Mouse (Mus musculus) spleen, adult 18-20 months (tissue): ENCODE measurements around the gene Fto.

Experiments used
- DNase-seq, 2 experiments: peaks; one replicate each; pipeline ENCODE4 v3.0.0; 2022; ENCODE audit warnings: mixed read lengths in 2 of 2

Fto gene

DNA sequence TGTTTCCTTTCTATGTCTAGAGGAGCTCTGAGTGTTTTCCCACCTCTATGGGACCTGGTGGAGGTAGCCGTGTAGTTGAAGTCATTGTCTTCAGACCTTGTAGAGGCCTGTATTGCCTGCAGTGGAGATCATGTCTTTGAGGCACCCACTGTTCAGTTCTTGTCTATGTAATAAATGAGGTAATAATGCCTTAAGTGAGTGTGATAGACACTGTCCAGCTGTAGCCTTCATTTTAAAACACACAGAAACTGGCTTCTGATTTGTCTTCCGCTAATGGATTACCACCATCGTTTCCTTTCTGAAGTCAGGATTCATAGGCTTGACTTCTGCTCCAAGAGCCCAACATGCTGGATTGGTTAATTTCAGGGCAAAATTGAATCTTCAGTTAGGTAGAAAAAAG is 154.1 kb downstream of the Fto start:
- DNase-seq: no peak

DNA sequence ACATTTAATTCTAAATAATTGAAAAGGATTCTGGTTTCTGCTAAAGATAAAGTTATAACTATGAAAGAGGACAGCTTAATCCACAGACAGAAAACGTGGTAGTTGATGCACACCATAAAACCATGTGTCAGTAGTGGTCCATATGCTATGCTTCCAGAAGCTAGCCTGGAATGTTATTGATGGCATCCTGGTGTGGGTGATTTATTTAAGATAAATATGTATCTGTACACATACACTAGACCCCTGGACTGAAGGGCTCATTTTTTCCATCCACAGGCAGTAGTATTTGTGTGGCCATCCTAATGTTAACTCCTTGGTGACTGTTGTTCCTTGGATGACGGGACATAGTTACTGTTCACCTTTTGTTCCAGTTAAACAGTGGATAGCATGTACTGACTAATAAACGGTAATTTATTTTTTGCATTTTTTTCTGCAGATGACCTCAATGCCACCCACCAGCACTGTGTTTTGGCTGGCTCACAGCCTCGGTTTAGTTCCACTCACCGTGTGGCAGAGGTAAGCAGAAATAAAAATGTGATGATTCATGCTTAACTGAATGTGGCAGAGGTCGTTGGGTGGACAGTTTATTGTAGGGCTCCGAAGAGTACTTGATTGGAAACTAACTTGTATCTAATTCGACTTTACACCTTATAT is 154.7 kb downstream of the Fto start:
- no peak for DNase-seq

DNA sequence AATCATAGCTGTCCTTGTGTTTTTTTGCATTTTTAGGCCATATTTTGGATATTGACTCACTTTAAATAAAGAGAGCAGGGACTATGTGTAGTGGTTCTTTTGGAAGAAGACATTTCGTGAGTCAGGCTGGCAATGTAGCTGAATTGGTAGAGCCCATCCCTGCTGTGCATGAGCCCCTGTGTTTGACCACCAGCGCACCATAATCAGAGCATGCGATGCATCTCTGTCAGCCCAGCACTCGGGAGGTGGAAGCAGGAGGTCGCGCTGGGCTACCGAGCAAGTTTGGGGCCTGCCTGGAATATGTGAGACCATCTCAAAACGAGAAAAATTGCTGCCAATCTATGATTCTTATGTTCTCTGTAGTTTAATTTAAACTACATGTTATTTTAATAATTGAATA is 156.1 kb downstream of the Fto start:
- no peak for DNase-seq

DNA sequence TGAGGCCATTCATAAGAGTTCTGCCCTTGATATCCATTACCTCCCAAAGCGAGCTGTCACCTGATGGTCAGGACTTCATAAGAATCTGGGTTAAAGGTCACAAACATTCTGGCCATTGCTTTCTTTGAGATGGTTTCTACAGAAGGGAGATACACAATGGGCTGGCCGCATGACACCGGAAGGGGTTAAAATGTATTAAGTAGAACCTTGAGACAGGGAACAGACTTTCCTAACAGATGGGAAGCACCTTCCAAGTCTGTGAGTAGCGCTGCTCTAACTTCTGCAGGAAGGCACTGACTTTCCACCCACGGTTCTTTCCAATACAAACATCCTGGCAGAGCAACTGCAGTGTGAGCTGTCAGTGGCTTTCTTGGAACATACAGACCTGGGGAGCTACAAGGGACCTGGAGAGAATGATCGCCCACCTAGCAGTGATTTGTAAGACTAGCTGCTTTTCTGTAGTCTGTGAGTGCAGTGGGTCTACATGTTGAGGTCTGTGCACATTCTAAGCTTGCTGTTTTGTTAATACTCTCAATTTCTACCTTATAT is 161.5 kb downstream of the Fto start:
- DNase-seq: no peak

DNA sequence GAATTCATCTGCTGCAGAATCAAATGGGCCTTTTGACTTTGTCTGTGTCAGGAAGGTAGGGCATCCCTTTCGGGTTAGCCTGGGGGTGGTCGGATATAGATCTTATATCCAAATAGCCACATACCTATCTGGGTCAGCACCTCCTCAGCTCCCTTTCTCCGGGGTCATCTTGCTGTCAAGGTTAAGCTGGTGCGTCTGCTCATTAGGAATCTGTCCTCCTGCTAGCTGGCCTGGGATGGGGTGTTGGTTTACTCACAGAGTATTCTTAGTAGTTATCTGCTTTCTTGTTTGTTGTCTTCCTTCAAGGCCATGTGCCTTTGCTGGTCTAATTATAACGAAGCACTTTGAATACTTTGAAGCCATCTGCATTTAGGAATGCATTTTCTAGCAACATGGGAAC is 163.7 kb downstream of the Fto start:
- no peak for DNase-seq

DNA sequence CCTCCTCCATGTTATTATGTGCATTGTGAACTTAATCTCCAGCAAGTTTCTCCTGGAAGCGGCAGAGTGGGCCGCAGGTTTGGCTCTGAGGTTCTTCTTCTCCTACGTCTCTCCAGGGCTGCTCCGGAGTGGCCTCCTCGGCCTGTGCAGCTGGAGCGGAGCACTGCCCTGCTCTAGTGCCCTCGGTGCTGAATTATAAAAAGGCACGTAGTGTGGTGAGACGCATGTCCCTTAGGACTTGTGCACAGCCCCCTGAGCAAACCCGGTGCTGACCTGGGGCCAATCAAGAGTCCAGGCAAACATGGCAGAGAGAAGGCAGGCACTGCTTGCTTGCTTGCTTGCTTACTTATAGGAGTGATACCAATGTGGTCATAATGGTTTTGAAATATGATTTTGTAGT is 164.1 kb downstream of the Fto start:
- no peak for DNase-seq

DNA sequence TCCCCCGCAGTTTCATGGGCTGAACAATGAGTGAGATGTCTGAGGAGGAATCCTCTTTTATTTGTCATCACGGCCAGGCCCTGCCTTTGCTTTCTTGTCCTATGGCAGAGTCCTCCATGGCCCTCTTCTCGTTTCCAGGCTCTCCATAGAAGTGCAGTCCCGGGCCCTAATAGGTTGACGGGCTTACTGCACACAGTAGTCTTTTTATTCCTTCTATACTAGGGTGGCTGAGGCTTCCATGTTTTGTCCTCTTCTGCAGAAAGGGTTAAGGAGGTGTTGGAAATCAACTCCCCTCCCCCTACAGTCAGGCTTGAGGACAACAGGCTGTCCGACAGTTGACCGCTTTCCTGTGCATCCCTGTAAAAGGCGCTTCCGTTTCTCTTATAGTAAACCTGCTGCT is 169.2 kb downstream of the Fto start:
- no peak for DNase-seq

DNA sequence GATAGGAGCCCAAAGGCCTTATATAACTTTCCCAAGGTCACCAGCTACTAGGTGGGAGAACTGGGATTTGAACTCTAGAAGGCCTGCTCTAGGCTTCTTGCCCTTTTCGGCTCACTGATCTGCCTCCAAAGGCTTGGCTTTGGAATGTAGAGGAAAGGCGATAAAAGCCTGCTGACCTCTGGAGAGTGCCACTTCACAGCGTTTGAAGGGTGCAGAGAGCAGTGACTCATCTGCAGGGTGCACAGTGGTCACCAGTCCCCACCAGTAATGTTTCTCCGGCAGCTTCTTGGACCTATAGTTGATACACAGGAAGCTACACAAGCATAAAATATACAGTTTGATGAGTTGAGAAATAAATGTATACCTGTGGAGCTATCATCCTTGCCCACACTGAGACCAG is 173.1 kb downstream of the Fto start:
- DNase-seq: no peak

DNA sequence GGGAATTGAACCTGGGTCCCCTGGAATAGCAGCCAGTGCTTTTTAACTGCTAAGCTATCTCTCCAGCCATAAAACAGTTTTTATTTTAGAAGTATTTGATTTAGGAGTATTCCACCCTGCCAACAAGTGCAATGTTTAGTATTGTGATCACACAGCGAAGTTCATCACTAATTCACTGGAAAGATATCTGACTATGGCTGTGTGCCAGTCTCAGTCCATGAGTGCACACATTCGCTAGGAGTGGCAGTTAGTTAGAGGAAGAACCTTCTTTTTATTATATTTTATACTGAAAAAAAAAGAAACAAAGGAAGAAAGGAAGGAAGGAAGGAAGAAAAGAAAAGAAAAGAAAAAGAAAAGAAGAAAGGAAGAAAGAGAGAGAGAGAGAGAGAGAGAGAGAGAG is 174.1 kb downstream of the Fto start:
- no peak for DNase-seq

DNA sequence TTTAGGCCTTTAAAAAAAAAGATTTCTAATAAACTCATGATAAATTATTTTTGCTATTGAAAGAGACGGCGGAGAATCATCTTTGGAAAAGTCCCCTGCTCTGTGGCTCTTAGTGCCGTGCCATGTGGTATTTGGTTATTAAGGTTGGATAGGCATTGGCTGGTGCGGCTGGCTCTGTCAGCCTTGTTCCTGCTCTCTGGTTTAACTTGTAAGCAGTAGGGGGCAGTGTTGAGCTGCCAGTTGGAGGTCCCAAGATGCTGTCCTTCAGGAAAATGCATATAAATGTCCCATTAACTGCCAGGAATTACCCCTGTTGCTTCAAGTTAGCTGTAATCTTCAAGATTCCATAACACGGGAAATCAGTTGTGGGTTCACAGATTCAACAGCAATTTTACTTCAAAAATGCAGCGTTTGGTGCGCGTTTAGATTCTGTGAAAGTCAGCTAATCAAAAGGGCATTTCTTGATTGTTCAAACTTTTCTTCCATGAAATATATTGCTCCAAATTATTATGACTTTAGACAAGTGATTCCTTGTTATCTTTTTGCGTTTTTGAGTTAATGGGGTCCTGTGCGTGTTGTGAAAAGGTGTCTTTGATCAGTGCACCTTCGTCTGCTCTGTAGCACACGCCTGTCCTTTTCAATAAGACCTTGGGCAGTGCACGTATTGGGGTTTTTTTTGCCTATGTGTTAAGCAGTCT is 174.9 kb downstream of the Fto start:
- peak in 1 of 2 experiments; percentile 24 for DNase-seq

DNA sequence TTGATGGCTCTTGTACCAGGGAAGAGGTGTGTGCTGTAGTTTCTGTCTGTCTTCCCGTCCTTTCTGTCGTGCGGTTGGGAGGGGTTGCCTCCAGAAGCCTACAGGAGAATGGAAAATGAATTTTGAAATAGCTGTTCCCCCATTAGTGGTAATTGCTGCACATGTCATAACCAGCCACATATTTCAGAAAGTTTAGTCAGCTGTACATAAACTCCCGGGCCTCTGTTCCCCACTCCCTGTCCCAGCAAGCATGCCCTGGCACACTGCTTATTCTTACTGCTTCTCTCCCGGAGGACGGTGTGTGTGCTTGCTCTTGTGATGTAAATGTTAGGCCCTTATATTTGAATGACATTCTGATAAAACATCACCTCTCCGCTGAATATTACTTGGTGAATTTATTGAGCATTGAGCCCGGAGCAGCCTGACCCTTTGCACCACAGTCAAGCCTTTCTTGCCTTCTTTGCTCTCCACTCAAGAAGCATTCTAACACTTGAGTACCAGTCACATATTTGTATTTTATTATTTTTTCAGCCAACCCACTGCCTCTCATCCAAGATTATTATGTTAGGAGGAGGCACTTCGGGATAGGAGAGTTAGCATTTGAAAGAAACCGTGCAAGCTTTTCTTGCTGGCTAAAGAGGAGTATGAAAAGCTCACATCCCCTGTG is 175.6 kb downstream of the Fto start:
- DNase-seq: no peak

DNA sequence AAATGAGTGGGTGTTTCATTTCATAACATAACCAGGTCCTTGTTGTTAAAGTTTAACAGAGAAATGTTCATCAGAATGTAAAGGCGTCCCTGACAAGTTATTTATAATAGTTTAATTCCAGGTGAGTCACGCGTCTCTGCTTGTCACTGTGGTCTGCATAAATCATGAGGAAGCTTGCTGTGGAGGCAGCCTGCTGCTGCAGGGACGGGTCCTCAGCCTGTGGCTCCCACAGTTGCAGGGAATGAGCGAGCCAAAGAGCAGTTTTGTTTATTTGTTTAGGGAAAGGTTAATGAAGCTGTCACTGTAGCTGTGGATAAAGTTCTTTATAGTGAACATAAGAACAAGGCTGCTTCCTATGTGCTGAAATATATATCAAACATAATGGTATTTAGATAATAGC is 176.7 kb downstream of the Fto start:
- no peak for DNase-seq

DNA sequence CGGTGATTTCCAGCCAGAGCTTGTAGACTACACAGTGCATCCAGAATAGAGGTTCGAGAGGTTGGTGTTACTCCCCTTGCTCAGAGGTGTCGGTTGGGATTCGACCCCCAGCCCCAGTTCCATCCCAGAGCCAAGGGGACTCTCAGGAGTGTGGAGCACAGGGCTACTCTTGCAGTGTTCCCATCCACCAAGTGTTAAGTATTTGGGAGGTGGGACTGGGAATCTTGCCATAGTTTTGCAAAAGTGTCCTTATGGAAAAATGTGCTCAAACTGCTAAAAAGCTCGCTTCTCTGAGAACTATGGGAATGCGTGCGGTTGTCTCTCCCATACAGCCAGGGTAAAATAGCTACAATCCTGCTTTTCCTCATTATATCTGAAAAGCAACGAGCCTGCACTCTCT is 180.0 kb downstream of the Fto start:
- DNase-seq: no peak

DNA sequence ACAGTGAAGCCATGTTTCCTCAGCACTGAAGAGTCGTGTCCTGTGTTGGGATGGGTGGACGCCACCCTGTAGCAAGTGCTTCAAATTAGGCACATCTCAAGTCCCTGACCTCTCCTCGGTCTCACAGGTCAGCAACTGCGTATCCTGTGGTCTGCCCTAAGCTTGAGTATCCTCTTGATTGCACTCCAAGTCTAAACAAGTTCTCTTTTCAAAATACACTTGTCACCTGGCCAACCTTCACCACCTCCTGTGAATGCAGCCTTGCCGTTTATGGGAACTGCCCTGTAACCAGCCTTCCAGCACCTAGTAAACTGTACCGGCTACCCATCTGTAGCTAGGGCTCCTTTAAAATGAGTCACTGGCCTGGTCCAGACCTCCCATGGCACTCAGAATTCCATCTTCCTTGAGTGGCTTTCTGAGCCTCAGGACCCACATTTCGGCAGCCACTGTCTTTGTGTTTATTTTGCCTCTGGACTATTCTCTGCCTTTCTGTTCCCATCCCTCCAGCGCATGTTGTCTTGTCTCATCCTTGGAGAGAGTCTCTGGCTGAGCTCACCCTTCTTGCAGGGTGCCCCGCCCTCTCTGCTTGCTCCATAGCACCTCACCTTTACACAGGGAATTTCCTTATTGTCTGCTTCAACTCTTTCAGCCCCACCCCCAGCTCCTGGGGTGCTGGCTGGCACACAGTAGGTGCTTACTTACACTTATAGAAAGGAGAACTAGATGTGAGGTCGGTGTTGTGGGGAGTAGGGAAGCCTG is 181.4 kb downstream of the Fto start:
- DNase-seq: no peak

DNA sequence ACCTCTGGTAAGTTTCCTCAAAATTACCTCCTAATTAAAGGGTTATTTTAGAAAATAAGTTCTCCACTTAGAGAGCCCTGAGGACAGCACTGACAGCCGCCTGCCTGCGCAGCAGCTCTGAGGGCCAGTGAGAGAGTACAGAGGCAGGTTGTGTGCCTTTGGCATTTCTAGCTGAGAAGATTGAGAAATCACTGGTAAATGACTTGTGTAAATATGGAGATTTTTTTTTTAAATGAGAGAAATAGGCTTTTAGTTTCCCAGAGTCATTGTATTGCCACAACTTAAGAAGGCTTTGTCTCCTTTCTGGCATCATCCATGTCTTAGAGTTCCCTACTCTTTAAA is 181.9 kb downstream of the Fto start:
- no peak for DNase-seq

DNA sequence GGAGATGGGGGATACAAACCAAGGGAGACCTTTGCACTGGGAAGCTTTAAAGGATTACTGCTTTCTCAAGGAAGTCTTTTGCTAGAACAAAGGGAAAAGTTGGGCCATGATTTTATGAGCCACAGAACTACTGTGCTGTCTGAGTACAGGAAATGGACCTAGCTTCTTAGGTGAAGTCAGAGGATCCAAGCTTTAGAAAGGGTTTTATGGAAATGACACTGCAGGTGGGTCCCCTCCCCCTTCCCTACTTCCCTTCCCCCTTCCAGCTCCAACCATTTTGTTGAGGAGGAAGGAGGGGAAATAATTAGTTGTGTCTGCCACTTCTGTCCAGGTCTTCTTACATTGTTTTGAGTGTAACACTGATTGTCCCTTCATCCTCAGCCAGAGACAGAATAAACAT is 182.7 kb downstream of the Fto start:
- DNase-seq: no peak

DNA sequence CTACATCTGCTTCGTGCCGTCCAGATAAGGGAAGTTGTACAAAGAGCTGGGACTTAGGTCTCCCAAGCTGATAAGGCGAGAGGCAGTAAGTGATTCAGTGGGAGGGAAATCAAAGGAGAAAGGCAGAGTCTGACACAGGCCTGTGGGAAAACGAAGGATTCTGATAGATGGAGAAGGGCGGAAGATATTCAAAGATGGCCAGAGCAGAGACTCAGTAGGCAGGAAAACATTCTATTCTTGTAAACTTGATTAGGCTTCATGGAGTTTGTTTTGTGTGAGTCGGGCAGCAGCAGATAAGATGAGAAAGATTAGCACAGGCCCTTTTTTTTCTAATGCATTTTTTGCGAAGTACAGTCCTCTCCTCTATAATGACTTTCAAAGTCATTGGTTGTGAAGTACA is 183.6 kb downstream of the Fto start:
- no peak for DNase-seq

DNA sequence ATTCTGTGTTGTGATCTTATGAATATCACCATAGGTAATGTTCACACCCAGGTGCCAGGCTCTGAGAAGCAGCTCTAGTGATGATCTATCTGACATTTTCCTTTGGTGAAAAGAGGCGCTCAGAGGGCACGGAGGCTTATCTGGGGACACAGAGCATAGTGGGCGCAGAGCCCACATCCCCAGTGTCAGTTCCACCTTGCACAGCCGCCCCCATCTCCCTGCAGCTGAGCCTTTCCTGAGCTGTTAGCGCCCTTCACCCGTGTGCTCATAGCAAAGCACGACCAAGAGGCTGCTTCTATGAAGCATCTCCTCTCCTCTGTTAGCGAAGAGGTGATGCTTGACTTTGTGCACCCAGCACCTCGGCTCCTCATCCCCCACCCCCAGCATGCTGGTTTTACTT is 185.3 kb downstream of the Fto start:
- DNase-seq: no peak

DNA sequence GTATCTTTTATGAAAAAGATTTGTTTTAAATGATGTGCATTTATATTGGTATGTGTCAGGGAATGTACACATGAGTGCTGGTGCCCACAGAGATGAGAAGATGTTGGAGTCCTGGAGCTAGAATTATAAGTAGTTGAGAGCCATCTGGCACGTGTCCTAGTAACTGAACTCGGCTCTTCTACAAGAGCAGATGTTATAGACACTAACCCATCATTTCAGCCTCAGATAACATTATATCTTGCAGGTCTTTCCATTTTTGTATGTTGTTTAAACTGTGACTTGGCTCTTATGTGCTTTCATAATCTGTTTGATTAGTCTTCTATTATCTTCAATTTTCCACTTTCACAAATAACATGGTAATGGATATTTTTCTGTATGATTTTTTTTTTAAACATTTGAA is 186.0 kb downstream of the Fto start:
- DNase-seq: no peak

DNA sequence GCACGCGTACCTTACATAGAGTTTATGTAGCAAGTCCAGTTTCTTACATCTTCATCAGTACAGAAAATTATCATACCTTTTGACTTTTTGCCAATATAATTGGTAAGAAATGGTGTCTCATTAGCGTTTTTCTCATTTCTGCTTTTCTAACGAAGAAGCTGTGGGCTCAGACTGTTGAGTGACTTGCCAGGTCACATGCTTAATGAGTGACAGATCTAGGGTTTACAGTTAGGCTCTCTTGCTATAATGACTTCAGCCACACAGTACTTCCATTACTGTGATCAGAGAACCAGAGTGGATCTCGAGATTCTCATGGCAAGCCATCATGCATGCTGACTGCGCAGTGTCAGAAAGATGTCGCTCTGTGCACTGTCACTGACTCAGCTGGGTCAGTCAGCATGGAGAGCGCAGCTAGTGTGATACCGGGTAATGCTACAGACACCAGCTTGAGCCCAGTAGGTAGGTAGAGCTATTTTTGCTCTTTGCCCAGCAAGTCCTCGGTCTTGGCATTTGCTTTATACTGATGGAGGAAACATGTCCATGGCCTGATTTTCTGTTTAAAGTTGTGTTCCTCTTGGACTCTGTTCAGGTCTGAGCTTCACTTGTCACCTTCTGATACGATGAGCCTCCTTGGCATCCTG is 188.8 kb downstream of the Fto start:
- no peak for DNase-seq

DNA sequence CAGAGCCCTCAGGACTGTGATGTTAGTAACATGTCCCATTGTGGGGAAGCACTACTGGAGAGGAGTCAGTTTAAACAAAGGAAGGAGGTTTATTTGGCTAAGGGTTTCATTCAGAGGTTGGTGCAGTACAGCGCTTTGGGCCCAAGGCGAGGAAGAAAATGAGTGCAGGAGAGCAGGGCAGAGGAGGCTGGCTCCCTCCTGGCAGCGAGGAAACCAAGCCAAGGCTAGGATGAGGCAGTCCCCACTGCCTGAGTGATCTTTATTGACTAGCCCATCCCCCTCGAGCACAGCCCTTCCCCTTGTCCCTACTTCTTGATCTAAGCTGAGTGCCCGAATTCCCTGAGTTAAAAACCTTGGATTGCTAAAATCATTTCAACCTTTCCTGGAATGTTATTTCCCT is 189.5 kb downstream of the Fto start:
- no peak for DNase-seq

DNA sequence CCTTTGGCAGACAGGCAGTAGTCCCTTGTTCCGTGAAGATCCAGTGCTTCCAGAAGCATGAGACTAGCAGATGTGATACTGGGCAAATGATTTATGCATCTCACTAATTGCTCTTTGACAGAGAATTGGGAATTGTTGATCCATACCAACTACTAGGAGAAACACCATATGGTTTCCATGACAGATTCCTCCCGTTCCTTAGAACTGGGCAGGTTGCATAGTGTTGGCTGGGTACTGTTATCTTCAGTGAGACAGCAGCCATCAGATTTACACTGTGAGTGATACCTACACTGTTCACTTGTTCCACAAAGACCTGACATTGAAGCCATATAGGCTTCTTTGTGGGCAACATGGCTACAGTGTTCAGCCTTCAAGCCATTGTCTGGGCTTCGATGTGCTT is 191.0 kb downstream of the Fto start:
- DNase-seq: no peak

DNA sequence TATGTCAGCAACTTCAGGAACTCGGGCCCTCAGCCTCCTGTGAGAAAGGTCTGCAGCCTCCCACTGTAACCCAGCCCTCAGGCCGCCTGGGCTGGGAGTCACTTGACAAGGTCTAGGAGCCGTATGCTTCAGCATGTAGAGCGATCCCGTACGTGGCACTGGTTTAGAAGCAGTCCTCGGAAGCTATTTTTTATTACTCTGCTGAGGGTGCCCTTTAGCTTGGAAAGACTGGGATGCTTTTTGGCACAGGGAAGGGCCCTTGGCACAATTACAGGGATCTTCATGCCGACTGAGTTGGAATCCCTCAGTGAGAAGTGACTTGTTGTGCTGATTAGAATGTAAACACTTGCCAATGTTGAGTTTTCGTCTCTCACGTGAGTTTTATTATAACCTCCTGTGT is 191.6 kb downstream of the Fto start:
- no peak for DNase-seq
